Mouse (Mus musculus) CD8-positive naive resting alpha-beta T cell, adult 2 months (primary cell): ENCODE results near the gene Scai.

Experiments used
- DNase-seq, 2 experiments: peaks; one replicate each; pipeline ENCODE4 v3.0.0; 2022; ENCODE audit warnings: low read depth in 2 of 2, low spot score in 2 of 2

Gene Scai

DNA sequence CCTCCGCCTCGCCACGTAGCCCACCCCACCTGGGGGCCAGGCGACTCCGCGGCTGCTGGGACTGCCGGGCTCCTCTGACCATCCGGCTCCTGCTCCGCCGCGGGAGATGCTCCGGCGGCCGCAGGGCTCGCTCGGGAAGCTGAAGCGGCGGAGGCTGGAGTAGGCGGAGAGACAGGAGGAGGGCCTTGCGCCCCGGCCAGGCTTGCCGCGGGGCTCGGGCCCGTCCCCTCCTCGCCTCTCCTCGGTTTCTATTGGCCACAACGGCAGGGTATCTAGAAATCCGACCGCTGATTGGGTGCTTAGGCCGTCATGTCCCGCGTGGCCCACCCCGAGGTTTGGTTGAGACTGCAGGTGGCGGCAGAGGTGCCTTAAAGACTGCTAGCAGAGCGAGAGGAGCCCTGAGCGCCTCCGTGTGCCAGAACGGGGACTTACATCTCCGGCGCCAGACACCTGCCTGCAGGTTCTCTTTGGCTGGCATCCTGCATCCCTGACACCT, at the start of gene Scai:
Gene Scai (minus strand): TSS at position 174 of the 496 bp plus-strand sequence.
- peak; percentile 97 to 98 for DNase-seq

GRCm38 (mm10) chr2:39226731-39227130, 36.2 kb upstream of the Scai start:
- no peak for DNase-seq

DNA sequence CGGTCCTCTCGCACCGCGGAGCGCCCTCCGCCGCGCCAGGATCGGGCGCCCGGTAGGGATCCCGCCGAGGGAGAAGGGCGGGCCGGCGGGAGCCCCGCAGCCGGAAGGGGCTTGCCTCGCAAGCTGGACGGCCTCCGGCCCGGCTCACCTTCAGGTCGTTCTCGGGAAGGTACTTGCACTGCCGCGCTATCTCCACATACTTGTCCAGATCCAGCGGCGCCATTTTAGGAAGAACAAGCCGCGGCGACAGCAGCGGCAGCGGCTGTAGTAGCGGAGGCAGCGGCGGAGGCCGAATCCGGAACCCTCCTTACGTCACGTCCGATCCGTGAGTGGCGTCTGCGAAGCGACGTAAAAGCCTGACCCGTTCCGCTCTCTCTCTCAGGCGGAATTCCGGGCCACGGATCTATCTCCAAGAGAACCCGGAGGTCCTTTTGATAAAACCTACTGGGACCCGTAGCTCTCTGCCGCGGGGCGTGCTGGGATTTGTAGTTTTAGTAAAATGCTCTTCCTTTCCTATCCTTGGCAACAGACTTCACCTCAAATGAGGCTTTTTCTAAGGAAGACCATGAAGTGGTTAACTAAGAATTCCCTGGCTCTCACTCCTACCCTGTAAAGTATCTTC, 35.6 kb upstream of the Scai start, which contains the start of gene Ppp6c:
Gene Ppp6c (minus strand): TSS at position 433 of the 622 bp plus-strand sequence.
- peak; percentile 77 to 82 for DNase-seq

- peak in 1 of 2 experiments; percentile 38 for DNase-seq
Measured at GRCm38 (mm10) chr2:39225331-39226018, 34.9 kb upstream of the Scai start.

GRCm38 (mm10) chr2:39224621-39225020, 34.1 kb upstream of the Scai start:
- no peak for DNase-seq

GRCm38 (mm10) chr2:39220010-39220409, 29.5 kb upstream of the Scai start:
- DNase-seq: no peak

DNA sequence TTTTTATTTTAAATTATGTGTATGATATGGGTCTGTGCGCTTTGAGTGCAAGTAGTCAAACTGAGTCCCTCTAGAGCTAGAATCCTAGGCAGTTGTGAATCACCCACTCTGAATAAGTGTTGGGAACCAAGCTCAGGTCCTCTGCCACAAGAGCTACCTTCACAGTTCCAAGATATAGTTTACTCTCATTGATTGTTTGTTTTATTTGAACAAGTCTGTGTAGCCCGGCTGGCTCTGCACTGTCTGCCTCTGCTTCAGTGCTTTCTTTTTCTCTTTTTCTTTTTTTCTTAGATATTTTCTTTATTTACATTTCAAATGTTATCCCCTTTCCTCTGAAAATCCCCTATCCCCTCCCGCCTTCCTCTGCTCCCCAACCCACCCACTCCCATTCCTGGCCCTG, 28.5 kb upstream of the Scai start:
- DNase-seq: no peak

DNA sequence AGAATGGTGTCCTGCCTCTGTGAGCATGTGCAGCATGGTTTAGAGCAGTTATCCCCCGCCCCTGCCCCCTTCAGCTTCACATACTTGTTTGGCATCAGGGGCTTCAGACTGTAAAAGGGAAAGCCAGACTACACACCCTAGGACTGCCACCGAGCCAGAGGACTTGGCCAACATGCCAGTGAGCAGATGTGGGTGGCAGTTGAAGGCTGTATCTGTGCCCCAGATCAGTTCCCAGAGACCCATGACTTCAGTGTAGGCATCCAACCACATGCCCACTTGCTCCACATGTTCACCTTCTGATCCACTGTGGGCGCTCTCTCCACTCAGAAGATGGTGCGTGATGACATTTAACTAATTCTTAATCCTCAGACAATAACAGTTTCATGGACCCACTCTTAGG, 26.6 kb upstream of the Scai start:
- no peak for DNase-seq

DNA sequence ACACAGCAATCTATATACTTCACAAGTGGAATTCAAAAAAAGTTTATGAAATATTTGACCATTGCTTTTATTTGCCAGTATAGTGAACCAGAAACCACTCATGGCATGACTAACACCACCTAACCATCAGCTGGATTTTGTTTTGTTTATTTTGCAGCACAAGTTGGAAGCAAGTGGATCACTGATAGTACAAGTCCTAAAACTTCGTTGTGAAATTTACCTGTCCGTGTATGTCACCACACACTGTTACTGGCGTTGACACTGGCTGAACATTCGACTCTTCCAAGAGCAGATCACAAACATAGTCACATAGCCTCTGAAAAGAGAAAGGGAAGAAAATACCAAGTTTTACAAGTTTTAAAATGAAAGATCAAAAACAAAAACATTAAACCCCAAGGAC, 20.2 kb upstream of the Scai start:
- DNase-seq: no peak

DNA sequence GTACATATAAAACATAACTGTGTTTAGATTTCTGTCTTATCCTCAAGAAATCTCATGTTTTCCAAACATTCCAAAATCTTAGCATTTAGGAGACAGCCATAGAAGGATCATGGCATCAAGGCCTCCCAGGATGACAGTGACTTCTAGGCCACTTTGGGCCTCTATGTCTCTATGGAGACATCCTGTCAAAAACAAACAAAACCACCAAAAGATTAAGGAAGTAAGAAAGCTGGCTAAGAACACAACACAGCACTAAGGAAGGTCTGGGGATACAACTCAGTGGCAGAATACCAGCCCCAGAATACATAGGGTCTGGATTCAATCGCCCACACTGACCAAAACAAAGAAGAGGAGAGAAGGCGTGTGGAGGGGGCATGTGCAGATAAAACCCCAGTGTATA, 12.8 kb upstream of the Scai start:
- no peak for DNase-seq

- no peak for DNase-seq
Measured at GRCm38 (mm10) chr2:39194809-39195208, 4.3 kb upstream of the Scai start.

DNA sequence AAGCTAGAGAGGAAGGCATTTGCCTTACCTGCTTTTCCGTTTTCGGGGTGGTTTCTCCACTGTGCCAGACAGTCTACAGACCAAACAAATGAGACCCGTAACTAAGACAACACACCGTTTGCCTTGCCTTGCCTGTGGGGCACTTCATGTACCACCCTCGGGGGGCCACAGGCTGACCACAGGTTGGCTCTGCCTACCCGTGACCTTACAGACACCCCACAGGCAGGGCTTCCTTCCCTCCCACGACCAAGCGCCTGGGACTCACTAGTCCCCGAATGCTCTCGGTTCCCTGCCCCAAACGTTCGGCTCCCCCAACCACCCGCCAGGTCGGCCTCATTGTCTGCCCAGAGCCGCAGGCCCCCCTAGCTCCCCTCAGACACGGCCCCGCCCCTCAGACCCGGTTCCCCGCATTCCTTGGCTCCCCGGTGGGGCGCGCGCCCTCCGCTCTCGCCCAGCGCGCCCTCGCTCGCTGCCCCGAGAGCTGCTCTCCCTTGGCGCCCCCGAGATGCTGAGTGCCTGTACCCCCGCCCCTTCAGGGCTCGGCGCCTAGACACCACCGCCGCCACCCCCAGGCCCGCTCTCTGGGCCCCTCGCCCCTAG, 473 bp downstream of the Scai start:
- peak in 1 of 2 experiments; percentile 36 for DNase-seq

DNA sequence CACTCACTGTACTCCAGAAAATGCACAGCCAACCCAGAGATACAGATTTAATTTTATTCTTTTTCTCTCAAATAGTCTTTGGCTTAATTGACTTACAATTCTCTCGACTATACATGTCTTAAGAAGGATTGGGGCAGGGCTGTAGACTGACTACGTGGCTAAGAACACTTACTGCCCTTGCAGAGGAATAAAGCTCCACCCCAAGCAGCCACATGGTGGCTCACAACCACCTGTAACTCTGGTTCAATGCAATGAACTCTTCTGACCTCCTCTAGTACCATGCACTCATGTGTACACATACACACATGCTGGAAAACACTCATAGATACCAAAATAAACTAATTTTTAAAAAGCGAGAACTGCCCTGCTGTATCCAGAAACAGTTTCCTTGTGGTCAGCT, 4.6 kb downstream of the Scai start:
- no peak for DNase-seq

GRCm38 (mm10) chr2:39183587-39183986, 6.9 kb downstream of the Scai start:
- DNase-seq: no peak

- DNase-seq: no peak
Measured at GRCm38 (mm10) chr2:39160996-39161395, 29.5 kb downstream of the Scai start.

DNA sequence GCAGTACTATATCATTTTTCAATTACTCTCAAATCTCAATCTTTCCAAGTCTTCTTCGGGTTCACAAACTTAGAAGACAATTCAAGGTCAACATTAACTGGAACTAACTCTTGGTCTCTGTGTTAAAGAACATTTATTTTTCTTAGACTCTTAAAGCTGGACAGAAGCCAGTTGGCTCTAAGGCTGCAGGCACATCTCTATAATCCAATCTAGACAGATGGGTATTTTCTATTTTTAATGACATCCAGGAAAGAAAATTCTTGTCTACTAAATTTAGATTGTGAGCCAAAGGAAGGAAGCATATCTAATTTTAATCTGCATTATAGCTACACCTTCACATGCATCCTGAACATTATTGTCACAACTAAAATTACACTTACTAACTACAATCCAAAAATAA, 32.6 kb downstream of the Scai start:
- no peak for DNase-seq

GRCm38 (mm10) chr2:39156821-39157220, 33.7 kb downstream of the Scai start:
- no peak for DNase-seq

- no peak for DNase-seq
Measured at GRCm38 (mm10) chr2:39150943-39151342, 39.6 kb downstream of the Scai start.

- DNase-seq: no peak
Measured at GRCm38 (mm10) chr2:39148075-39148474, 42.5 kb downstream of the Scai start.

GRCm38 (mm10) chr2:39146469-39146868, 44.1 kb downstream of the Scai start:
- DNase-seq: no peak

DNA sequence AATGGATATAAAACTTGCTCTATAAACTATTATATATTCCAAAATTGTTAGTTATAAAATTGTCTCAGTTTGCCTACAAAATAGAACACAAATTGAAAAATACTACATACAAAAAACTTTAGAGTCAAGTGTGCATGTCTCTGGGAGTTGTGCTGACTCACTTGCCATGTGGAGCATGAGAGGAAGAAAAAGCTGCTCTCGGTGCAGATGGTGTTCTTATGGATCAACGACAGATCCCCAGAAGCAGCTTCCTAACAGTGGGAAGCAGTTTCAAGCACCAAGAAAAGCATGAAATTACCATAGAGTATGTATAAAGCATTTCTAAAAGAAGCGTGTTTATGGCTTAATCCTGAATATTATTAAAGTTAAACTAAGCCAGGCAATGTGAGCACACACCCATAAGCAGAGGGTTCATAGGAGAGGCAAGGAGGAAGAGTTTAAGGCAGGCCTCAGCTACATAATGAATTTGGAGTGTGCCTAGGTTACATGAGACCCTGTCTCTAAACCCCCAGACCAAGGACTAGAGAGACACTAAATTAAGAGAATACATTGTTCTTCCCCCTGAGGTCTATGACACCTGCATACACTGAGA, 48.1 kb downstream of the Scai start:
- no peak for DNase-seq
